Mouse (Mus musculus): Measurements from ENCODE around the gene Pfkfb4. TPM values are rescaled to one million over a fixed set of nuclear protein-coding genes. Genes with fewer than 3 reads are reported as not detected.
A peak's percentile ranks its signal among the peaks of the same experiment; 100 is the strongest.

Pfkfb4 gene
- polyA plus RNA-seq, 1 experiment from 2014 or later, result 3.0 TPM

GRCm38 (mm10) chr9:109038086-109038895 is 46.7 kb downstream of the Pfkfb4 start, which contains the start of gene Shisa5:
Gene Shisa5 (plus strand): TSS chr9:109038565.
- WGBS, result under 1% methylated on average over 40 of the region's 40 CpGs
- Histone ChIP-seq H3K9me3 (replicated peaks) (no peaks in the 10 kb centered on the region), H3K36me3 (no peaks in the 10 kb centered on the region), H3K4me2 (peak within 1 kb of the TSS; percentile 81), H3K4me1 (replicated peaks) (peaks cover 37% of the 10 kb centered on the region), H3K4me3 (peak within 1 kb of the TSS; percentile 79), H3K27me3 (replicated peaks) (no peaks in the 10 kb centered on the region), H3K27ac (ENCODE audit: poor library complexity, severe bottlenecking) (peak within 1 kb of the TSS; percentile 70), H3K9ac (peak within 1 kb of the TSS; percentile 81)
- ATAC-seq (ENCODE audit: insufficient number of reproducible peaks, low FRiP score), result peak; percentile 88

- Histone ChIP-seq H3K9ac (peak overlapping the region; percentile 81), H3K27ac (ENCODE audit: poor library complexity, severe bottlenecking) (peak overlapping the region; percentile 70), H3K27me3 (replicated peaks) (no peaks in the 10 kb centered on the region), H3K36me3 (no peaks in the 10 kb centered on the region), H3K9me3 (replicated peaks) (no peaks in the 10 kb centered on the region), H3K4me2 (peak overlapping the region; percentile 81), H3K4me1 (replicated peaks) (peaks cover 37% of the 10 kb centered on the region), H3K4me3 (peak overlapping the region; percentile 79)
- ATAC-seq (ENCODE audit: insufficient number of reproducible peaks, low FRiP score), result peak; percentile 71
- WGBS, result 18% methylated on average over 8 of the region's 8 CpGs
These were observed 47.4 kb downstream of the Pfkfb4 start for GRCm38 (mm10) chr9:109038901-109039364.

GRCm38 (mm10) chr9:109039681-109040080 is 48.1 kb downstream of the Pfkfb4 start:
- peak overlapping the region; percentile 79; the same call in 1 of the 2 replicates for H3K4me3 ChIP-seq
- H3K9me3 ChIP-seq (replicated peaks), result no peaks in the 10 kb centered on the region
- H3K27me3 ChIP-seq (replicated peaks), result no peaks in the 10 kb centered on the region
- H3K9ac ChIP-seq, result no peak overlapping the region
- peaks cover 37% of the 10 kb centered on the region for H3K4me1 ChIP-seq (replicated peaks)
- 0 out of 2 replicates have a peak, but pooled peaks cover 5% of the 10 kb centered on the region for H3K36me3 ChIP-seq
- no peak overlapping the region for H3K27ac ChIP-seq (ENCODE audit: poor library complexity, severe bottlenecking)
- 72% methylated on average over 4 of the region's 4 CpGs for WGBS
- ATAC-seq (ENCODE audit: insufficient number of reproducible peaks, low FRiP score), result no peak
- H3K4me2 ChIP-seq, result peak overlapping the region; percentile 81

GRCm38 (mm10) chr9:109040216-109040615 is 48.6 kb downstream of the Pfkfb4 start:
- 77% methylated on average over 8 of the region's 8 CpGs for WGBS
- H3K9me3 ChIP-seq (replicated peaks), result no peaks in the 10 kb centered on the region
- no peak overlapping the region for H3K27ac ChIP-seq (ENCODE audit: poor library complexity, severe bottlenecking)
- H3K4me2 ChIP-seq, result peak overlapping the region; percentile 81
- ATAC-seq (ENCODE audit: insufficient number of reproducible peaks, low FRiP score), result no peak
- no peak overlapping the region for H3K4me3 ChIP-seq
- no peak overlapping the region for H3K9ac ChIP-seq
- peaks cover 37% of the 10 kb centered on the region for H3K4me1 ChIP-seq (replicated peaks)
- no peaks in the 10 kb centered on the region for H3K27me3 ChIP-seq (replicated peaks)
- 0 out of 2 replicates have a peak, but pooled peaks cover 5% of the 10 kb centered on the region for H3K36me3 ChIP-seq

- H3K9me3 ChIP-seq (replicated peaks), result no peaks in the 10 kb centered on the region
- peak; percentile 60 for ATAC-seq (ENCODE audit: insufficient number of reproducible peaks, low FRiP score)
- H3K9ac ChIP-seq, result peak overlapping the region; percentile 5
- H3K27me3 ChIP-seq (replicated peaks), result no peaks in the 10 kb centered on the region
- 27% methylated on average over 6 of the region's 6 CpGs for WGBS
- peak overlapping the region; percentile 0; the same call in 1 of the 2 replicates for H3K4me3 ChIP-seq
- H3K27ac ChIP-seq (ENCODE audit: poor library complexity, severe bottlenecking), result 0 out of 2 replicates have a peak overlapping the region, but pooled peaks have one; percentile 15
- peaks cover 37% of the 10 kb centered on the region for H3K4me1 ChIP-seq (replicated peaks)
- peak overlapping the region; percentile 81 for H3K4me2 ChIP-seq
- 0 out of 2 replicates have a peak, but pooled peaks cover 5% of the 10 kb centered on the region for H3K36me3 ChIP-seq
These were observed 49.3 kb downstream of the Pfkfb4 start for GRCm38 (mm10) chr9:109040906-109041305.

GRCm38 (mm10) chr9:109041351-109041750 is 49.8 kb downstream of the Pfkfb4 start:
- Histone ChIP-seq H3K9ac (peak overlapping the region; percentile 5; the same call in 1 of the 2 replicates), H3K9me3 (replicated peaks) (no peaks in the 10 kb centered on the region), H3K4me3 (peak overlapping the region; percentile 0; the same call in 1 of the 2 replicates), H3K4me2 (peak overlapping the region; percentile 81), H3K27me3 (replicated peaks) (no peaks in the 10 kb centered on the region), H3K4me1 (replicated peaks) (peaks cover 37% of the 10 kb centered on the region), H3K27ac (ENCODE audit: poor library complexity, severe bottlenecking) (no peak overlapping the region), H3K36me3 (peaks cover 8% of the 10 kb centered on the region; the same call in 1 of the 2 replicates)
- 58% methylated on average over 7 of the region's 7 CpGs for WGBS
- 0 out of 2 replicates have a peak, but pooled peaks have one; percentile 1 for ATAC-seq (ENCODE audit: insufficient number of reproducible peaks, low FRiP score)

- 35% methylated on average over 5 of the region's 5 CpGs for WGBS
- no peak overlapping the region for H3K9ac ChIP-seq
- no peaks in the 10 kb centered on the region for H3K9me3 ChIP-seq (replicated peaks)
- no peak overlapping the region for H3K4me2 ChIP-seq
- no peak overlapping the region for H3K27ac ChIP-seq (ENCODE audit: poor library complexity, severe bottlenecking)
- peaks cover 6% of the 10 kb centered on the region for H3K4me1 ChIP-seq (replicated peaks)
- H3K4me3 ChIP-seq, result no peak overlapping the region
- no peak for ATAC-seq (ENCODE audit: insufficient number of reproducible peaks, low FRiP score)
- H3K36me3 ChIP-seq, result peaks cover 25% of the 10 kb centered on the region
- no peaks in the 10 kb centered on the region for H3K27me3 ChIP-seq (replicated peaks)
These were observed 54.7 kb downstream of the Pfkfb4 start for GRCm38 (mm10) chr9:109046306-109046705.

- Histone ChIP-seq H3K4me2 (no peak overlapping the region), H3K9ac (no peak overlapping the region), H3K27ac (ENCODE audit: poor library complexity, severe bottlenecking) (no peak overlapping the region), H3K36me3 (peaks cover 37% of the 10 kb centered on the region), H3K4me3 (no peak overlapping the region), H3K4me1 (replicated peaks) (peaks cover 4% of the 10 kb centered on the region), H3K27me3 (replicated peaks) (no peaks in the 10 kb centered on the region), H3K9me3 (replicated peaks) (no peaks in the 10 kb centered on the region)
- ATAC-seq (ENCODE audit: insufficient number of reproducible peaks, low FRiP score), result no peak
- 76% methylated on average over 7 of the region's 7 CpGs for WGBS
These were observed 57.7 kb downstream of the Pfkfb4 start for GRCm38 (mm10) chr9:109049316-109049715.

GRCm38 (mm10) chr9:109049996-109050673 is 58.6 kb downstream of the Pfkfb4 start:
- no peak overlapping the region for H3K4me3 ChIP-seq
- H3K27me3 ChIP-seq (replicated peaks), result no peaks in the 10 kb centered on the region
- no peak overlapping the region for H3K27ac ChIP-seq (ENCODE audit: poor library complexity, severe bottlenecking)
- ATAC-seq (ENCODE audit: insufficient number of reproducible peaks, low FRiP score), result no peak
- WGBS, result 82% methylated on average over 9 of the region's 9 CpGs
- peaks cover 34% of the 10 kb centered on the region for H3K36me3 ChIP-seq
- H3K9me3 ChIP-seq (replicated peaks), result no peaks in the 10 kb centered on the region
- peaks cover 10% of the 10 kb centered on the region for H3K4me1 ChIP-seq (replicated peaks)
- no peak overlapping the region for H3K9ac ChIP-seq
- H3K4me2 ChIP-seq, result no peak overlapping the region

GRCm38 (mm10) chr9:109050674-109050997 is 59.1 kb downstream of the Pfkfb4 start:
- no peak overlapping the region for H3K9ac ChIP-seq
- H3K4me1 ChIP-seq (replicated peaks), result peaks cover 15% of the 10 kb centered on the region
- no peak overlapping the region for H3K4me3 ChIP-seq
- 78% methylated on average over 3 of the region's 3 CpGs for WGBS
- no peak overlapping the region for H3K27ac ChIP-seq (ENCODE audit: poor library complexity, severe bottlenecking)
- no peaks in the 10 kb centered on the region for H3K9me3 ChIP-seq (replicated peaks)
- H3K36me3 ChIP-seq, result peaks cover 34% of the 10 kb centered on the region
- no peak for ATAC-seq (ENCODE audit: insufficient number of reproducible peaks, low FRiP score)
- no peak overlapping the region for H3K4me2 ChIP-seq
- H3K27me3 ChIP-seq (replicated peaks), result no peaks in the 10 kb centered on the region

GRCm38 (mm10) chr9:109051011-109051501 is 59.5 kb downstream of the Pfkfb4 start:
- Histone ChIP-seq H3K27ac (ENCODE audit: poor library complexity, severe bottlenecking) (no peak overlapping the region), H3K9ac (no peak overlapping the region), H3K27me3 (replicated peaks) (no peaks in the 10 kb centered on the region), H3K36me3 (peaks cover 36% of the 10 kb centered on the region), H3K4me2 (no peak overlapping the region), H3K4me1 (replicated peaks) (peaks cover 15% of the 10 kb centered on the region), H3K9me3 (replicated peaks) (no peaks in the 10 kb centered on the region), H3K4me3 (no peak overlapping the region)
- ATAC-seq (ENCODE audit: insufficient number of reproducible peaks, low FRiP score), result no peak
- 90% methylated on average over 13 of the region's 13 CpGs for WGBS

Measured in heart, embryonic 12.5 days (tissue).